Mouse (Mus musculus) olfactory bulb, adult 2 months (tissue): ENCODE measurements around the gene Pan3.

Experiments
- CTCF ChIP-seq: fragments of 200-500 bp; IDR thresholded peaks from 2 replicates; pipeline ENCODE4 v1.5.1; 2012; ENCODE audit warnings: low read depth, mild to moderate bottlenecking, low read length, moderate library complexity; ENCODE audit not compliant: insufficient read depth
- POLR2A ChIP-seq: fragments of 200-500 bp; IDR thresholded peaks from 2 replicates; pipeline ENCODE4 v1.6.1; 2012; ENCODE audit warnings: mild to moderate bottlenecking, low read depth, low read length, moderate library complexity; ENCODE audit not compliant: insufficient read depth

- TF ChIP-seq CTCF (no peak), POLR2A (no peak)
Observed at GRCm38 (mm10) chr5:147444757-147445156, 14.8 kb downstream of the Pan3 start.
